Mouse (Mus musculus): ENCODE data around the gene Chmp6. TPM values are rescaled to one million over a fixed set of nuclear protein-coding genes. Genes with fewer than 3 reads are reported as not detected.

Chmp6 gene
- polyA plus RNA-seq, 1 experiment from 2014 or later = 92.1 TPM

DNA sequence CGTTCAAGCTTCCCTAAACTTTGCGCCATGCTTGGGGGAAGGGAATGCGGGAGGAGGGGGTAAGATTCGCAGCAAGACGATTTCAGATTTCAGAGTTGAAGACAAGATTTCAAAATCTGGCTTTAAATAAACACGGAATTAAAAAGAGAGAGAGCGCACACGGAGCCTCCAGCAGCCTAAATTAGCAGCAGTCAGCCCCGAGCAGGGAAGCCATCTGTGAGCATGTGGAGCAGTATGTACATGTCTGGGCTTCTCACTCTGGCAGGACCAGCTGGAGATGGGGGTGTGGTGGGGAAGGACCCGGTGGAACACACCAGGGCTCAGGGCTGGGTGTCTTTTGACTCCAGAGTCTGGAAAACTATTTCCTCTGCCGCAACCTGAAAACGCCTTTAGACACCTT, 24.0 kb downstream of the Chmp6 start:
- Histone ChIP-seq H3K4me2 (ENCODE audit: low read depth) (no peak overlapping the region), H3K27me3 (ENCODE audit: control insufficient read depth, insufficient read depth, low read length) (no peaks in the 10 kb centered on the region), H3K4me1 (ENCODE audit: control insufficient read depth, insufficient read depth, low read length) (peaks cover 8% of the 10 kb centered on the region; the same call in 1 of the 2 replicates), H3K36me3 (ENCODE audit: control insufficient read depth, insufficient read depth, low read length) (no peaks in the 10 kb centered on the region), H3K4me3 (ENCODE audit: low read depth, low read length) (no peak overlapping the region), H3K9me3 (ENCODE audit: control insufficient read depth, low read length) (no peaks in the 10 kb centered on the region), H3K27ac (ENCODE audit: low read depth, low read length) (no peak overlapping the region), H3K9ac (ENCODE audit: low read length) (no peak overlapping the region)
- ATAC-seq (ENCODE audit: insufficient read depth, low FRiP score, low TSS enrichment) (no peak), DNase-seq (ENCODE audit: low spot score) (no peak)
- WGBS = 59% methylated on average over 12 of the region's 12 CpGs

DNA sequence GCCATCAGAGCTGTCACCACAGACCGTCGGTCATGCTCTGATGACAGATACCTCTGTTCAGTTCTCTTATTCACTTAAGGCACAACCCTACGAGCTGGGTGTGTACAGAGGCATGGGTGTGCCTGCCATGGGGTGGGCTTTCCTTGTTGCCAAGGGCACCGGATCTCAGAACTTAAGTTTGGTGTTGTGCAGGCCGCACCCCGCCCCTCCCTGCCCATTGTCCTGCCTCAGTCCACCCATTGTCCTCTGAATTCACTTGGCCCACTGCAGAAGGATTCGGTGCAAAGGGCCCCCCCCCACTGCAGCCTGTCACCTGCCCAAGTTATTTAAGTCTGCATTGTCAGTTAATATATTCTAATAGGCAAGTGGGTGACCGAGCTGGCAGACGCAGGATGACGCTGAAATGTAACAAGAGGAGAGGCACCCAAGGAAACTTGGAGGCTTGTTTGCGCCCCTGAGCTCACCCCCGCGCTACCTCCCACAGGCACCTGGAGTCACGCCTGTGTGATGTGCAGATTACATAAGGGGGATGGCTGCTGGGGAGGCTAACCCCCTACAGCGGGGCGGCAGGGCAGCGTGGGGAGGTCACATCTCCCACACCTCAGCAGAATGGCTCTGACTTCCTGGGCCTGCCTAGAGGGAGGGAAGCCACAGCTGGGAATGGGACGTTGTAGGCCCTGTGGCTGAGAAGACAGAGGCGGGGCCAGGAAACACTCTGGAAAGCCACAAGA, 24.7 kb downstream of the Chmp6 start:
- no peak overlapping the region for H3K4me3 ChIP-seq (ENCODE audit: low read depth, low read length)
- H3K4me1 ChIP-seq (ENCODE audit: control insufficient read depth, insufficient read depth, low read length) = peaks cover 9% of the 10 kb centered on the region; the same call in 1 of the 2 replicates
- no peaks in the 10 kb centered on the region for H3K9me3 ChIP-seq (ENCODE audit: control insufficient read depth, low read length)
- no peaks in the 10 kb centered on the region for H3K36me3 ChIP-seq (ENCODE audit: control insufficient read depth, insufficient read depth, low read length)
- H3K27ac ChIP-seq (ENCODE audit: low read depth, low read length) = no peak overlapping the region
- H3K27me3 ChIP-seq (ENCODE audit: control insufficient read depth, insufficient read depth, low read length) = no peaks in the 10 kb centered on the region
- no peak for DNase-seq (ENCODE audit: low spot score)
- 55% methylated on average over 19 of the region's 19 CpGs for WGBS
- ATAC-seq (ENCODE audit: insufficient read depth, low FRiP score, low TSS enrichment) = no peak
- no peak overlapping the region for H3K4me2 ChIP-seq (ENCODE audit: low read depth)
- no peak overlapping the region for H3K9ac ChIP-seq (ENCODE audit: low read length)

DNA sequence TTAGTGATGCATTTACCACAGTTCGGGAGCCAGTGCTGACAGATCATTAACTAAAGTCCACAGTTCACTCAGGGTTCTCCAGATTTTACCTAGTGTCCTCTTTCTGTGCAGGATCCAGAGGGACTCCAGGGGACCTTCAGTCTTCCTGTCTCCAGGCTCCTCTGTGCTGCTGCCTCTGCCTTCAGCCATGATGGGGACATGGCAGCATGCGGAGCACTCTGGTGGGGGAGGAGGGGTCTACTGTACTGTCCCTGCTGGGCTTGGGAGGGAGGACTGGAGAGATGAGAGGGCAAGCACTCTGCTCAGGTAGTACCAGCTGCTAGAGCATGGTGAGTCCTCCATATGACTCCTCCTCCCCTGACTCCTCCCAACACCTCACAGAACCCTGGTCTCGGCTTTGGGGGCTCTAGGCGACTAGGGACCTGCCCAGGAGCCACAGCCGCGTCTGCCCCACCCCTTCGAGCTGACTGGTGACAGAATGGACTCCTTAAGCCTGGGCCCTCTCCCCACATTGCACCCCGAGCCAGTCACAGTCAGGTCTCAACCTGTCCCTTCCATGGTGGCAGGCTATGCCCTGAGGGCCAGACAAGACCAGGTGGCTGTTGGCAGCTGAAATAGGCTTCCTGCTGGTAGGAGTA, 26.0 kb downstream of the Chmp6 start:
- H3K36me3 ChIP-seq (ENCODE audit: control insufficient read depth, insufficient read depth, low read length) = no peaks in the 10 kb centered on the region
- no peak for DNase-seq (ENCODE audit: low spot score)
- no peaks in the 10 kb centered on the region for H3K9me3 ChIP-seq (ENCODE audit: control insufficient read depth, low read length)
- no peak for ATAC-seq (ENCODE audit: insufficient read depth, low FRiP score, low TSS enrichment)
- no peak overlapping the region for H3K27ac ChIP-seq (ENCODE audit: low read depth, low read length)
- H3K4me3 ChIP-seq (ENCODE audit: low read depth, low read length) = no peak overlapping the region
- H3K4me1 ChIP-seq (ENCODE audit: control insufficient read depth, insufficient read depth, low read length) = peaks cover 18% of the 10 kb centered on the region; the same call in 1 of the 2 replicates
- WGBS = 49% methylated on average over 8 of the region's 8 CpGs
- no peaks in the 10 kb centered on the region for H3K27me3 ChIP-seq (ENCODE audit: control insufficient read depth, insufficient read depth, low read length)
- no peak overlapping the region for H3K4me2 ChIP-seq (ENCODE audit: low read depth)
- H3K9ac ChIP-seq (ENCODE audit: low read length) = no peak overlapping the region

DNA sequence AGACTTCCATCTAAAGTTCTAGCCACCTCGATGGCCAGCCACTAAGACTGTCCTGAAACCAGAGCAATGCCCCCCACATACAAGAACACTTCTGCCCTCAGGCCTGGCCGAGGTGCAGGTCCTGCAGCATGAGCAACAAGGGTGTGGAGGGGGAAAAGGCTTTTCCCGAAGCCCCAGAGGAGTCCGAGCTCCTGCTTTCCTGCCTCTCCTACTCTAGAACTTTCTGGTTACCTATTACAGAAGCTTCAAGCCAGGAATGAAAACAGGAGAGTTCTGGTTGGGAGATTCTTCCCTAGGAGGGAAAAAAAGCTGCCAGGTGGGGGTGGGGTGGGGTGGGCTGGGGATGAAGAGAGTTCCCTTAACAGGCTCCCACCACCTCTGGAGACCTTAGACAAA, 26.5 kb downstream of the Chmp6 start:
- WGBS = 62% methylated on average over 4 of the region's 4 CpGs
- Histone ChIP-seq H3K36me3 (ENCODE audit: control insufficient read depth, insufficient read depth, low read length) (no peaks in the 10 kb centered on the region), H3K27me3 (ENCODE audit: control insufficient read depth, insufficient read depth, low read length) (no peaks in the 10 kb centered on the region), H3K4me2 (ENCODE audit: low read depth) (no peak overlapping the region), H3K4me1 (ENCODE audit: control insufficient read depth, insufficient read depth, low read length) (peaks cover 18% of the 10 kb centered on the region; the same call in 1 of the 2 replicates), H3K27ac (ENCODE audit: low read depth, low read length) (no peak overlapping the region), H3K9ac (ENCODE audit: low read length) (no peak overlapping the region), H3K9me3 (ENCODE audit: control insufficient read depth, low read length) (no peaks in the 10 kb centered on the region), H3K4me3 (ENCODE audit: low read depth, low read length) (no peak overlapping the region)
- no peak for DNase-seq (ENCODE audit: low spot score)
- ATAC-seq (ENCODE audit: insufficient read depth, low FRiP score, low TSS enrichment) = no peak

DNA sequence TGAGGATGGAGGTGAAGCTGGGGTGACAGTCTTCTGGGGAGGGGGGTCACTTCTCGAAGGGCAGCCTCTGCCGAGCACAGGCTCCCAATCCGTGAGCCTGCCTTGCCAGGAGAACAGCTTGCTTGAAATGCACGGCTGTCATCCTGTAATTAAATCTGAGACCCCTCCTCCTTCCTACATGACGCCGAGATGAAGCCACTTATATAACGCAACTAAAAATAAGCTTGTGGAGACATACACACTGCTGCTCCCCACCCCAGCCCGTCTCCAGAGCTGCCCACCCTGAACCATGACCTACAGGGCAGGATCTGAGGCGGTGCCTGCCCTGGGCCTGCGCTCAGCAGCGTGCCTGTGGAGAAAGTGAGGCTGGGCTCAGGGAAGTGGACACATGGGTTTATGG, 26.9 kb downstream of the Chmp6 start:
- H3K4me2 ChIP-seq (ENCODE audit: low read depth) = no peak overlapping the region; the same call in 1 of the 2 replicates
- peaks cover 18% of the 10 kb centered on the region; the same call in 1 of the 2 replicates for H3K4me1 ChIP-seq (ENCODE audit: control insufficient read depth, insufficient read depth, low read length)
- 67% methylated on average over 11 of the region's 11 CpGs for WGBS
- H3K9ac ChIP-seq (ENCODE audit: low read length) = no peak overlapping the region
- no peaks in the 10 kb centered on the region for H3K27me3 ChIP-seq (ENCODE audit: control insufficient read depth, insufficient read depth, low read length)
- H3K4me3 ChIP-seq (ENCODE audit: low read depth, low read length) = no peak overlapping the region
- DNase-seq (ENCODE audit: low spot score) = no peak
- no peak for ATAC-seq (ENCODE audit: insufficient read depth, low FRiP score, low TSS enrichment)
- no peak overlapping the region for H3K27ac ChIP-seq (ENCODE audit: low read depth, low read length)
- H3K36me3 ChIP-seq (ENCODE audit: control insufficient read depth, insufficient read depth, low read length) = no peaks in the 10 kb centered on the region
- no peaks in the 10 kb centered on the region for H3K9me3 ChIP-seq (ENCODE audit: control insufficient read depth, low read length)

DNA sequence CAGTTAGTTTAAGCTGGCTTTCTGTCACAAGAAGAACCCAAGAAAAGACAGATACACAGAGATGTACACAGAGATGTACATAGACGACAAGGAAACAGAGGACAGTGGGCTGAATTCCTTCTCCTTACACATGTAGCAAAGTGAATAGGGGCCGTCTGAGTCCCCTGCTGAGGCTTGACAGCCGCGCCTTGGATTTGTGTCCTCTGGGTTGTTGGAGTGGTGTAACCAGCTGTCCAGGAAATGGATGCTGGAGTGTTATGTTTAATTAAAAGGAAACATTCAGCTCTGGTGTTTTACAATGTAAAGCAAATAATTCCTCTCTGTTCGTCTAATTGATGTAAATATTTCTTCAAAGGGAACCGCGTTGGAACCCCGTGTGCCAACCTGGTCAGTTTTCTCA, 28.6 kb downstream of the Chmp6 start:
- peak overlapping the region; percentile 56; the same call in 1 of the 2 replicates for H3K9ac ChIP-seq (ENCODE audit: low read length)
- H3K4me2 ChIP-seq (ENCODE audit: low read depth) = peak overlapping the region; percentile 97
- no peaks in the 10 kb centered on the region for H3K9me3 ChIP-seq (ENCODE audit: control insufficient read depth, low read length)
- 4% methylated on average over 8 of the region's 8 CpGs for WGBS
- no peaks in the 10 kb centered on the region for H3K36me3 ChIP-seq (ENCODE audit: control insufficient read depth, insufficient read depth, low read length)
- DNase-seq (ENCODE audit: low spot score) (no peak), ATAC-seq (ENCODE audit: insufficient read depth, low FRiP score, low TSS enrichment) (no peak)
- no peak overlapping the region for H3K27ac ChIP-seq (ENCODE audit: low read depth, low read length)
- H3K4me1 ChIP-seq (ENCODE audit: control insufficient read depth, insufficient read depth, low read length) = peaks cover 18% of the 10 kb centered on the region; the same call in 1 of the 2 replicates
- no peaks in the 10 kb centered on the region for H3K27me3 ChIP-seq (ENCODE audit: control insufficient read depth, insufficient read depth, low read length)
- peak overlapping the region; percentile 71 for H3K4me3 ChIP-seq (ENCODE audit: low read depth, low read length)

DNA sequence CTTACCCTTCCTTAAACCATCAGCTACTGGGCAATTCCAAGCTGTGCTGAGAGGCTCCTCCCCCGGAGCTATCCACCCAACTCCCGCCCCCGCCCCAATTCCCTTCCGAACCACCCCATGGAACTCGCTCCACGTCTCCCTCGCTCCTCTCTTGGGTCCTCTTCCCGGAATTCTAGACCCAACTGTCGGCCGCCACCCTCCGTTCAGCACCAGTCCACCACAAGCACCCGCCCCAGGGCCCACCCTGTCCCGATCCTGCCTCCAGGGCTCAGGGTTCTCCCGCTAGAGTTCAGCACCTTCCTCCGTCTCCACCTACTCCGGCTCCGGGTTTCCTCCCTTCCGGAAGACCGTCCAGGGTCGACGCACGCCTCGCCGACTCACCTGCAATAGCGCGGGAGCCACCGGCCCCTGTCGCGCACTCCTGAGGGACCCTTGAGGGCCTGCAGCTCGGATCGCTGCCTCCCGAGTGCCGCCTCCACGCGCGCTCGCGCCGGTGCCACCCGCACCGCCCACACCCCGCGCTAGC, 29.0 kb downstream of the Chmp6 start:
- no peaks in the 10 kb centered on the region for H3K9me3 ChIP-seq (ENCODE audit: control insufficient read depth, low read length)
- peak overlapping the region; percentile 71 for H3K4me3 ChIP-seq (ENCODE audit: low read depth, low read length)
- no peak for DNase-seq (ENCODE audit: low spot score)
- WGBS = under 1% methylated on average over 43 of the region's 43 CpGs
- peak; percentile 64 for ATAC-seq (ENCODE audit: insufficient read depth, low FRiP score, low TSS enrichment)
- peak overlapping the region; percentile 97 for H3K4me2 ChIP-seq (ENCODE audit: low read depth)
- H3K27ac ChIP-seq (ENCODE audit: low read depth, low read length) = peak overlapping the region; percentile 53; the same call in 1 of the 2 replicates
- H3K36me3 ChIP-seq (ENCODE audit: control insufficient read depth, insufficient read depth, low read length) = no peaks in the 10 kb centered on the region
- H3K27me3 ChIP-seq (ENCODE audit: control insufficient read depth, insufficient read depth, low read length) = no peaks in the 10 kb centered on the region
- peaks cover 18% of the 10 kb centered on the region; the same call in 1 of the 2 replicates for H3K4me1 ChIP-seq (ENCODE audit: control insufficient read depth, insufficient read depth, low read length)
- H3K9ac ChIP-seq (ENCODE audit: low read length) = peak overlapping the region; percentile 56

DNA sequence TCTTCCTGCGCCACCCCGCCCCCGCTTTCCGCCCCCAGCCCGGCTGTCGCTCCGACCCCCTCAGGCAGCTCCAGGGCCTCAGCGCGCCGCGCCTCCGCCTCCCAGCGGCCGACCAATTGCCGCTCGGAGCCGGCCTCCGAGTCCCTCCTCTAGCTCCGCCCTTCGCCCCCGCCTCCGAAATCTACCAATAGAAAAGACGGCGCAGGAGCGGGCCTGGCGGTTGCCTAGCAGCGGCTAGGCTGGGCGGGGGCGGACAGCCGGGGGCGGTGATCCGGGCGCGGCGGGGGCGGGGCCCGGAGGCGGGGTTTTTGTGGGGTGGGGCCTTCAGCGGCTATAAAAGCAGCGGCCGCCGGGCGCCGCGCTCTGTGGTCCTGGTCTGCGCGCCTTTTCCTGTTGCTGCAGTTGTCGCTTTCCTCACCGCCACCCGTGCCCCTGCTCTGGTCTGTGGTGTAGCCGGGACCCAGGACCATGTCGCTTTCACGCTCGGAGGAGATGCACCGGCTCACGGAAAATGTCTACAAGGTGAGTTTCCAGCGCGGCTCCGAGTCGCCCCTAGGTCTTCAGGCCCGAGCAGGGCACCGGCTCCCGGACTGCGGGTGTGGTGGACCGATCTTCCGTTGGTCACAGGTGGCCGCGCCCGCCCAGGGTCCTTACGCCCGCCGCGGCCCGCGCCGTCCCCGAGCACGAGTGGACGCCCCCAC, 29.6 kb downstream of the Chmp6 start, which contains the start of gene Baiap2:
Gene Baiap2 (plus strand): TSS at position 37 of the 701 bp plus-strand sequence.
- no peaks in the 10 kb centered on the region for H3K27me3 ChIP-seq (ENCODE audit: control insufficient read depth, insufficient read depth, low read length)
- H3K9ac ChIP-seq (ENCODE audit: low read length) = peak within 1 kb of the TSS; percentile 63
- H3K9me3 ChIP-seq (ENCODE audit: control insufficient read depth, low read length) = no peaks in the 10 kb centered on the region
- peak within 1 kb of the TSS; percentile 53; the same call in 1 of the 2 replicates for H3K27ac ChIP-seq (ENCODE audit: low read depth, low read length)
- H3K4me2 ChIP-seq (ENCODE audit: low read depth) = peak within 1 kb of the TSS; percentile 97
- no peaks in the 10 kb centered on the region for H3K36me3 ChIP-seq (ENCODE audit: control insufficient read depth, insufficient read depth, low read length)
- H3K4me3 ChIP-seq (ENCODE audit: low read depth, low read length) = peak within 1 kb of the TSS; percentile 71
- peaks cover 18% of the 10 kb centered on the region; the same call in 1 of the 2 replicates for H3K4me1 ChIP-seq (ENCODE audit: control insufficient read depth, insufficient read depth, low read length)
- WGBS = under 1% methylated on average over 69 of the region's 79 CpGs
- ATAC-seq (ENCODE audit: insufficient read depth, low FRiP score, low TSS enrichment) (peak; percentile 95), DNase-seq (ENCODE audit: low spot score) (peak; percentile 99)

All from neural tube, embryonic 11.5 days (tissue).